16 mouse cellular contexts compared by ENCODE assay signal in genomic region chr7:117103035-117103434, GRCm38 (mm10).
"Had no signal": no experiment of that assay in that cellular context is flagged by ENCODE, and none has a peak within 500 bp of the region (broad histone marks: within the 10 kb centered on the region; RNA-seq: fewer than 3 reads in every experiment).

No protein-coding gene starts in this region.

- H3K9ac ChIP-seq: neural tube, embryonic 13.5 days; neural tube, embryonic 15.5 days; stomach, embryonic 15.5 days had no signal

- DNase-seq: retina, postnatal 1 day; right cerebral cortex, adult 18-20 months; right cerebral cortex, postnatal 14 days; right cerebral cortex, postnatal 25 days; right cerebral cortex, postnatal 4 days; spleen, adult 18-20 months; thymus, adult 18-20 months; thymus, adult 2 months; thymus, postnatal 14 days; thymus, postnatal 25 days; thymus, postnatal 36 days; thymus, postnatal 4 days had no signal

- H3K4me2 ChIP-seq: neural tube, embryonic 13.5 days; neural tube, embryonic 15.5 days; stomach, embryonic 15.5 days had no signal

- H3K36me3 ChIP-seq: neural tube, embryonic 13.5 days; neural tube, embryonic 15.5 days; stomach, embryonic 15.5 days had no signal

- H3K27ac ChIP-seq: neural tube, embryonic 13.5 days; neural tube, embryonic 15.5 days; stomach, embryonic 15.5 days; stomach, postnatal 0 days had no signal

- H3K4me3 ChIP-seq: neural tube, embryonic 13.5 days; neural tube, embryonic 15.5 days; stomach, embryonic 15.5 days had no signal

- H3K4me1 ChIP-seq: neural tube, embryonic 13.5 days; neural tube, embryonic 15.5 days; stomach, embryonic 15.5 days had no signal

- H3K9me3 ChIP-seq: neural tube, embryonic 13.5 days; neural tube, embryonic 15.5 days; stomach, embryonic 15.5 days had no signal

- H3K27me3 ChIP-seq: neural tube, embryonic 13.5 days; neural tube, embryonic 15.5 days; stomach, embryonic 15.5 days had no signal
